Mouse (Mus musculus) spleen, postnatal 10 days (tissue): ENCODE measurements at regions not wholly inside any gene's neighbourhood (a gene's known extent, or its start where the extent isn't known, plus 50 kb on each side); places are given as distances from the start of the nearest gene placed in this dataset.

Experiments
- DNase-seq, 2 experiments: peaks; one replicate each; pipeline ENCODE4 v3.0.0; 2021 to 2022; ENCODE audit warnings: low spot score in 2 of 2

DNA sequence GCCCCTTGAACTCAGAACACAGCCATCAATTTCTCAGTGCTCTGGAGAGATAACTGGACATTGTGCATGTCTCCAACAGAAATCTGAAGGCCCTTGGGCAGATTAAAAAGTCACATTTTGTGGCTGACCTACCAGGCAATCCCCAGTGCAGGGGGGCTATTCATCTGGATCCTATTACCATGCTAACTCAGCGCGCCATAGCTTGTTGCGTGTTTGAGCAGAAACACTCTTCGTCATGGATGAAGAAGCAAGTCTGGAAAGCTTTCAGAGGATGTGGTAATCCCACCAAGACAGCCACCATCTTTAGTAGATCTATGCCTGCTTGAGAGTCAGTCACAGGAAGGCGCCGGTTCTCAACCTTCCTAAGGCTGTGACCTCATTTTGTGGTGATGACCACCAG is 243.9 kb downstream of the Sipa1l2 start:
- DNase-seq, result no peak

GRCm38 (mm10) chr8:125322561-125322960 is 247.0 kb downstream of the Sipa1l2 start:
- no peak for DNase-seq

- no peak for DNase-seq
Observed at GRCm38 (mm10) chr8:125317584-125317991, 252.0 kb downstream of the Sipa1l2 start.

DNA sequence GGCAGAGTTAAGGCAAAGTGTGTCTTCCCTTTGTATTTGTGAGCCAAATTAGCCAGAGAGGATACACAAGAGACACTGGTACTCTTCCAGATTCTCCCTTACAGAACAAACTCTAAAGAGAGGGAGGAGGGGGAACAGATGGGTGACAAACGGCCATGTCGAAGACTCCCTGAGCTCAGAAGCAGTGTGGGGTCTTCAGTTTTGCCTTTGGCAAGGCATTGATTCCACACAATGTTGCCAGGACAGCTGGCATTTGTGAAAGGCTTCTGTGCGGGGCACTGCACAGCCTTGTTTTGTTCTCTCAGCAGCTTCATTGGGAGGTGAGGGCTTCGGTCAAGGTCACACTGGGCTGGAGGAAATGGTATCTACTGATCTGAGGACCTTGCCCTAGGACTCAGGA is 253.9 kb downstream of the Sipa1l2 start:
- DNase-seq, result no peak

DNA sequence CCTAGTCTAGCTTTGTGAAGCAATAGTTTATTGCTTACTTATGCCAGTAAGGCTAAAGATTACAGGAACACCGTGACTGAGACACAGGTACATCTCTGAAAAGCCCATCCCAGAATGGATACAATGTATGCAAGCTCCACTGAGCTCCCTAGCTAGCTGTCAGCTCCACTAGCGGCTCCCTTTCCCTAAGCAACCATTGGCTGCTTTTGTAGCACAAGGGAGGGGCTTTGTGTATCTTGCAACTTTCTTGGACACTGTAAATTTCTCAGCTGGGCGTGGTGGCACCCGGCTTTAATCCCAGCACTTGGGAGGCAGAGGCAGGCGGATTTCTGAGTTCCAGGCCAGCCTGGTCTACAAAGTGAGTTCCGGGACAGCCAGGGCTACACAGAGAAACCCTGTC is 254.6 kb downstream of the Sipa1l2 start:
- no peak for DNase-seq

GRCm38 (mm10) chr8:125314221-125314984 is 255.2 kb downstream of the Sipa1l2 start:
- no peak for DNase-seq

DNA sequence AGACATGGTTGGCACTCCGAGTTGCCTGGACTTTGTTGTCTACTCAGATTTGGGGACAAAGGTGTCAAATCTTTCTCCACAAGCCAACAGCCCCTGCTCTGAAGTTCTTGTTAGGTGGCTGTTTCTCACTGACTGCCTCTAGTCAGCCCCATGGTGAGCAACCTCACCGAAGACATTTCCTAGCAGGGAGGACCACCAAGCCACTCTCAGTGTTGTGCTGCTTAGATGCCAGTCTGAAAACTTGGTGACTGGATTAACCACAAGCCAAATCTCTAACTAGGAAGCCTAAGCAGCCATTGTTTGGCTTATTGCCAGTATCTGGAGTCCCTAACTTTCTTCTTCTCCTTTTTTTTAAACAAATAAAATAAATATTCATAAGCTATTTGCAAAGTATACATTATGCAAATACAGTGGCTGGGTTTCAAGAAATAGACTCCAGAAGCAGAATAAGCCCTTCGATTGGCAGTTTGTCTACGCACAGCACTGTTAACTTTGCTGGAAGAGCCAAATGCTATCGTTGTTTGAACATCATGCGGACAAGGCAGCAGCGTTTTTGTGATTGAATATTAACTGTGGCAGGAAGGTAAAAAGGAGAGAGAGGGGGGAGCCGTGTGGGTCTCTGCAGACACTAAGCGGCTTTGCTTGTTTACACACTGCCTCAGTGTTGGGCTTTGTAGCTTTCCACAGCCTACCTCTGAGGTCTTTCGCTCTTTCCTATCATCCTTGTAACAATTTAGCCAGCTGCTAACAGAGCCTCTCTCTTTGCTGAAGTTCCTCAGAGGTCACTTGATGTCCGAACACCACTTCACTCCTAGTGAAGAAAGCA is 257.4 kb downstream of the Disc1 start:
- DNase-seq, result no peak
